Mouse (Mus musculus) pancreas, adult 10 weeks (tissue): Measurements from ENCODE around the gene H2al1j. TPM values are rescaled to one million over a fixed set of nuclear protein-coding genes. Genes with fewer than 3 reads are reported as not detected.

ENCODE experiments used
- polyA plus RNA-seq: library from polyadenylated mRNA; stranded (reverse); fragments of 350-450 nt; fragmentation: Illumina TruSeq; extraction: RNeasy Lipid Tissue Mini Kit (QIAGEN cat#74804); gene quantifications from one replicate; pipeline ENCODE4 v1.2.3, GENCODE M21; 2015; ENCODE audit warnings: low read depth, low replicate concordance; ENCODE audit not compliant: insufficient read depth

The H2al1j gene
- polyA plus RNA-seq = not detected

GRCm38 (mm10) chrX:11327522-11327921 is at the start of gene H2al1j:
TSS of gene H2al1j (plus strand) at chrX:11327822.

GRCm38 (mm10) chrX:11298957-11299356 is 28.7 kb upstream of the H2al1j start, which contains the start of gene H2al1a:
TSS of gene H2al1a (plus strand) at chrX:11299257.

GRCm38 (mm10) chrX:11302132-11302531 is 25.5 kb upstream of the H2al1j start, which contains the start of gene H2al1b:
TSS of gene H2al1b (plus strand) at chrX:11302432.

GRCm38 (mm10) chrX:11305355-11305754 is 22.3 kb upstream of the H2al1j start, which contains the start of gene H2al1c:
TSS of gene H2al1c (plus strand) at chrX:11305655.

GRCm38 (mm10) chrX:11308524-11308923 is 19.1 kb upstream of the H2al1j start, which contains the start of gene H2al1d:
TSS of gene H2al1d (plus strand) at chrX:11308824.

GRCm38 (mm10) chrX:11311634-11312033 is 16.0 kb upstream of the H2al1j start, which contains the start of gene H2al1e:
TSS of gene H2al1e (plus strand) at chrX:11311934.

GRCm38 (mm10) chrX:11314858-11315257 is 12.8 kb upstream of the H2al1j start, which contains the start of gene H2al1f:
TSS of gene H2al1f (plus strand) at chrX:11315158.

GRCm38 (mm10) chrX:11317956-11318355 is 9.7 kb upstream of the H2al1j start, which contains the start of gene H2al1g:
TSS of gene H2al1g (plus strand) at chrX:11318256.

GRCm38 (mm10) chrX:11321192-11321591 is 6.4 kb upstream of the H2al1j start, which contains the start of gene H2al1h:
TSS of gene H2al1h (plus strand) at chrX:11321492.

GRCm38 (mm10) chrX:11324359-11324758 is 3.3 kb upstream of the H2al1j start, which contains the start of gene H2al1i:
TSS of gene H2al1i (plus strand) at chrX:11324659.

Other genes with a start within 250 kb of the H2al1j start
- not detected for gene H2al1a, start 28.6 kb upstream of the H2al1j start, polyA plus RNA-seq
- gene H2al1b, start 25.4 kb upstream of the H2al1j start, polyA plus RNA-seq = not detected
- not detected for gene H2al1c, start 22.2 kb upstream of the H2al1j start, polyA plus RNA-seq
- not detected for gene H2al1d, start 19.0 kb upstream of the H2al1j start, polyA plus RNA-seq
- not detected for gene H2al1e, start 15.9 kb upstream of the H2al1j start, polyA plus RNA-seq
- gene H2al1f, start 12.7 kb upstream of the H2al1j start, polyA plus RNA-seq = not detected
- not detected for gene H2al1g, start 9.6 kb upstream of the H2al1j start, polyA plus RNA-seq
- not detected for gene H2al1h, start 6.3 kb upstream of the H2al1j start, polyA plus RNA-seq
- not detected for gene H2al1i, start 3.2 kb upstream of the H2al1j start, polyA plus RNA-seq